Mouse (Mus musculus) hindbrain, embryonic 13.5 days (tissue): ENCODE results near the gene Ddn. TPM values are rescaled to one million over a fixed set of nuclear protein-coding genes. Genes with fewer than 3 reads are reported as not detected.

Experiments used
- polyA plus RNA-seq: library from polyadenylated mRNA; unstranded; fragments of >200 nt; fragmentation: Nextera tagmentation; extraction: Ambion mirVana; gene quantifications from 2 replicates; pipeline ENCODE4 v1.2.1, GENCODE M21; 2015

The Ddn gene
- polyA plus RNA-seq, 1 experiment from 2014 or later: 0.69 TPM

Other genes starting within 250 kb of the Ddn start
- 69.7 and 77.0 TPM in 2 replicates for gene Ccnt1, start 238.6 kb downstream of the Ddn start, polyA plus RNA-seq
- gene 4930415O20Rik, start 238.5 kb downstream of the Ddn start, polyA plus RNA-seq: 0.39 TPM in 1 of 2 replicates, not detected in the other
- 10.1 and 11.7 TPM in 2 replicates for gene Adcy6, start 199.4 kb downstream of the Ddn start, polyA plus RNA-seq
- gene Cacnb3, start 178.7 kb downstream of the Ddn start, polyA plus RNA-seq: 124 and 135 TPM in 2 replicates
- gene Ddx23, start 146.6 kb downstream of the Ddn start, polyA plus RNA-seq: 27.5 and 28.0 TPM in 2 replicates
- gene Rnd1, start 132.0 kb downstream of the Ddn start, polyA plus RNA-seq: 7.3 and 7.4 TPM in 2 replicates
- gene Ccdc65, start 101.3 kb downstream of the Ddn start, polyA plus RNA-seq: 3.6 and 4.3 TPM in 2 replicates
- gene Fkbp11, start 81.3 kb downstream of the Ddn start, polyA plus RNA-seq: 5.1 and 6.6 TPM in 2 replicates
- gene Arf3, start 46.3 kb downstream of the Ddn start, polyA plus RNA-seq: 68.4 and 71.7 TPM in 2 replicates
- 0.12 TPM in 1 of 2 replicates, not detected in the other for gene Wnt10b, start 31.3 kb downstream of the Ddn start, polyA plus RNA-seq
- gene Wnt1, start 19.6 kb downstream of the Ddn start, polyA plus RNA-seq: 3.7 and 4.6 TPM in 2 replicates
- 73.4 and 77.5 TPM in 2 replicates for gene Prkag1, start 22.0 kb upstream of the Ddn start, polyA plus RNA-seq
- 11.6 and 12.1 TPM in 2 replicates for gene Kmt2d, start 61.7 kb upstream of the Ddn start, polyA plus RNA-seq
- 29.7 and 34.7 TPM in 2 replicates for gene Rhebl1, start 85.0 kb upstream of the Ddn start, polyA plus RNA-seq
- gene Dhh, start 89.0 kb upstream of the Ddn start, polyA plus RNA-seq: 1.7 and 2.2 TPM in 2 replicates
- 37.7 and 38.3 TPM in 2 replicates for gene Lmbr1l, start 108.7 kb upstream of the Ddn start, polyA plus RNA-seq
- 1,016 and 1,054 TPM in 2 replicates for gene Tuba1b, start 125.1 kb upstream of the Ddn start, polyA plus RNA-seq
- not detected in 2 replicates for gene Gm49450, start 144.1 kb upstream of the Ddn start, polyA plus RNA-seq
- 15,152 and 15,804 TPM in 2 replicates for gene Tuba1a, start 144.2 kb upstream of the Ddn start, polyA plus RNA-seq
- gene Tuba1c, start 220.4 kb upstream of the Ddn start, polyA plus RNA-seq: 28.1 and 28.2 TPM in 2 replicates
- gene Prph, start 245.7 kb upstream of the Ddn start, polyA plus RNA-seq: 62.4 and 78.7 TPM in 2 replicates